Mouse (Mus musculus) spleen, postnatal 14 days (tissue): ENCODE results near the gene Med11.
"Not testable (repeated sequence)": the region's sequence is repeated elsewhere in the genome, so short reads cannot be mapped to it uniquely, and the experiment has no call there.

Source experiments
- DNase-seq, 2 experiments: peaks; one replicate each; pipeline ENCODE4 v3.0.0; 2021 to 2022; ENCODE audit warnings: low spot score in 2 of 2

Med11 gene

GRCm38 (mm10) chr11:70446756-70447155 lies 5.0 kb upstream of the Med11 start:
- DNase-seq = no peak

- DNase-seq = no peak
Observed at GRCm38 (mm10) chr11:70447373-70447772, 4.3 kb upstream of the Med11 start.

GRCm38 (mm10) chr11:70450926-70451325 lies 793 bp upstream of the Med11 start:
- DNase-seq = no peak

GRCm38 (mm10) chr11:70453261-70454044 lies 1.7 kb downstream of the Med11 start:
- DNase-seq = no peak

GRCm38 (mm10) chr11:70458688-70459600 lies 7.2 kb downstream of the Med11 start, which contains the start of gene Zmynd15:
Gene Zmynd15 (plus strand): TSS chr11:70459433.
- no peak for DNase-seq

- no peak for DNase-seq
Observed at GRCm38 (mm10) chr11:70459601-70460101, 7.9 kb downstream of the Med11 start, which contains the start of gene Cxcl16. Gene Cxcl16 (minus strand): TSS chr11:70459984.

- DNase-seq = no peak
Observed at GRCm38 (mm10) chr11:70463970-70464369, 12.3 kb downstream of the Med11 start.

- DNase-seq = no peak
Observed at GRCm38 (mm10) chr11:70465211-70465610, 13.5 kb downstream of the Med11 start.

- DNase-seq = no peak
Observed at GRCm38 (mm10) chr11:70465824-70466223, 14.1 kb downstream of the Med11 start.

GRCm38 (mm10) chr11:70467902-70468619 lies 16.3 kb downstream of the Med11 start:
- DNase-seq = no peak

GRCm38 (mm10) chr11:70469764-70470163 lies 18.0 kb downstream of the Med11 start:
- DNase-seq = no peak

- DNase-seq = no peak
Observed at GRCm38 (mm10) chr11:70472716-70473115, 21.0 kb downstream of the Med11 start.

GRCm38 (mm10) chr11:70473291-70473690 lies 21.6 kb downstream of the Med11 start:
- DNase-seq = not testable (repeated sequence)

- no peak for DNase-seq
Observed at GRCm38 (mm10) chr11:70474872-70475534, 23.3 kb downstream of the Med11 start.

- DNase-seq = no peak
Observed at GRCm38 (mm10) chr11:70485498-70485897, 33.8 kb downstream of the Med11 start.

GRCm38 (mm10) chr11:70487816-70488215 lies 36.1 kb downstream of the Med11 start:
- no peak for DNase-seq

- no peak for DNase-seq
Observed at GRCm38 (mm10) chr11:70489138-70489537, 37.4 kb downstream of the Med11 start.

- DNase-seq = no peak
Observed at GRCm38 (mm10) chr11:70489684-70490083, 38.0 kb downstream of the Med11 start.

- no peak for DNase-seq
Observed at GRCm38 (mm10) chr11:70499566-70500475, 48.1 kb downstream of the Med11 start.

GRCm38 (mm10) chr11:70500476-70500812 lies 48.7 kb downstream of the Med11 start:
- DNase-seq = no peak
